Mouse (Mus musculus) brain, embryonic 14.5 days (tissue): ENCODE results near the gene Serinc5.

Source experiments
- CTCF ChIP-seq: fragments of 200-500 bp; IDR thresholded peaks from 2 replicates; pipeline ENCODE4 v1.5.1; 2012; ENCODE audit warnings: inconsistent platforms, mild to moderate bottlenecking, moderate library complexity, borderline replicate concordance; ENCODE audit not compliant: insufficient read depth, insufficient read length; ENCODE audit errors: extremely low read depth
- POLR2A ChIP-seq: fragments of 200-500 bp; IDR thresholded peaks from 2 replicates; pipeline ENCODE4 v1.6.1; 2012; ENCODE audit warnings: mild to moderate bottlenecking, inconsistent platforms, borderline replicate concordance; ENCODE audit not compliant: poor library complexity, insufficient read depth, insufficient read length, severe bottlenecking; ENCODE audit errors: extremely low read depth

DNA sequence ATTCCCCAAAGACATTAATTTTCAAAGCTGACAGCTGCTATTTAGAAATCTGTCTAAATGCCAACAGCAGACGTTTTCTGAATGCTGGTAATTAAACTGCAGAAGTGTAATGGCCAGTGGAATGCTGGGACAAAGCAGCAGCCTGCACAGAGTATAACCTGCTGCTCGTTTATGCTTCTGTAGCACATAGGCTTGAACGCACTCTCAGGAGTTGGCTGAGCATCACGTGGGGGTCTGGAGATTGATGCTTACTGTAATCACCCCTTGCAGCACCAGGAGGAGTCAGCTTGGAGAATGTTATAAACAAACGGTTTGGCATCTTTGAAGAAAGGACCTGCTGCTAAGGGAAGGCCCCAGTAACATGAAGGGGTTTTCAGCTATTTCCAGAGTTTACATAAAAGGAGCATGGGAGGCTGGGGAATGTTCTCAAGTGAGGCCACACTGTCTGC, 85.6 kb downstream of the Serinc5 start:
- TF ChIP-seq CTCF (no peak), POLR2A (no peak)
